Mouse (Mus musculus) neural tube, embryonic 13.5 days (tissue): ENCODE measurements around the gene Spc24. TPM values are rescaled to one million over a fixed set of nuclear protein-coding genes. Genes with fewer than 3 reads are reported as not detected.

Experiments used
- ATAC-seq: fragments of 200-750 bp; cut with Nextera tagmentation; 2 replicates; pipeline ENCODE4 v1.8.0; 2017; ENCODE audit warnings: low read depth, mild to moderate bottlenecking, moderate TSS enrichment, moderate library complexity
- H3K27ac ChIP-seq: fragments of 300-500 bp; sonication (generic); replicated peaks from 2 replicates; pipeline ENCODE4 v1.5.1; 2015; ENCODE audit warnings: moderate library complexity, mild to moderate bottlenecking, inconsistent platforms
- H3K27me3 ChIP-seq: fragments of 300-500 bp; sonication (generic); 2 replicates; pipeline ENCODE4 v1.6.1; 2015; ENCODE audit warnings: mild to moderate bottlenecking, inconsistent platforms
- H3K36me3 ChIP-seq: fragments of 300-500 bp; sonication (generic); 2 replicates; pipeline ENCODE4 v1.6.1; 2015; ENCODE audit warnings: mild to moderate bottlenecking, inconsistent platforms
- H3K4me1 ChIP-seq: fragments of 300-500 bp; sonication (generic); replicated peaks from 2 replicates; pipeline ENCODE4 v1.6.1; 2015; ENCODE audit warnings: inconsistent platforms
- H3K4me2 ChIP-seq: fragments of 300-500 bp; sonication (generic); 2 replicates; pipeline ENCODE4 v1.6.1; 2015; ENCODE audit warnings: inconsistent platforms, mild to moderate bottlenecking, moderate library complexity
- H3K4me3 ChIP-seq: fragments of 300-500 bp; sonication (generic); 2 replicates; pipeline ENCODE4 v1.5.1; 2015; ENCODE audit warnings: mild to moderate bottlenecking, inconsistent platforms
- H3K9ac ChIP-seq: fragments of 300-500 bp; sonication (generic); 2 replicates; pipeline ENCODE4 v1.6.1; 2015; ENCODE audit warnings: moderate library complexity, mild to moderate bottlenecking, inconsistent platforms
- H3K9me3 ChIP-seq: fragments of 300-500 bp; sonication (generic); 2 replicates; pipeline ENCODE4 v1.6.1; 2016; ENCODE audit warnings: inconsistent platforms
- WGBS: fragments of 180-500 bp; shearing (Covaris S2); methylation state at CpG from one replicate; pipeline ENCODE4 v1.1.7; 2015; 5-methylcytosine and 5-hydroxymethylcytosine counted together
- polyA plus RNA-seq: library from polyadenylated mRNA; unstranded; fragments of >200 nt; fragmentation: Nextera tagmentation; extraction: Ambion mirVana; gene quantifications from 2 replicates; pipeline ENCODE4 v1.2.1, GENCODE M21; 2015

The Spc24 gene
- polyA plus RNA-seq, 1 experiment from 2014 or later: 17.5 TPM

DNA sequence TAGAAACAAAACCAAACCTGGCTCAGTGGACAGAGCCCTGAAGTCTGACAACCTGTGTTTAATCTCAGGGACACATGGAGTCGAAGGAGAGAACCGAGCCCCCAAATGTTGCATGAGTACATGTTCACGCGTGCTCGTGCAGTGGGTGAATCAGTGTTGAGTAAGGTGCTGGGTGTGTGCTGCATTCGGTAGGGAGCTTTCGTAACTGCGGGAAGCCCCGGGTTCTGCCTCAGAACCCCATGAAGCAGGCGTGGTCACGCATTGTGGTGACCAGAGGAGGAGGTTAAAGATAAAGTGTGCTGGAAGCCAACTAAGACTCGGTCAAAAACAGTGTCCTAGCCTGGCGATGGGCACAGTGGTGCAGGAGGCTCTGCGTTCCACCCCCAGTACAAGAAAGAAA is 19.7 kb downstream of the Spc24 start:
- no peaks in the 10 kb centered on the region for H3K4me1 ChIP-seq
- no peak overlapping the region for H3K27ac ChIP-seq
- H3K9ac ChIP-seq: no peak overlapping the region
- H3K36me3 ChIP-seq: peaks cover 89% of the 10 kb centered on the region
- no peaks in the 10 kb centered on the region for H3K9me3 ChIP-seq
- no peak overlapping the region for H3K4me3 ChIP-seq
- no peaks in the 10 kb centered on the region for H3K27me3 ChIP-seq
- no peak for ATAC-seq
- H3K4me2 ChIP-seq: no peak overlapping the region
- 95% methylated on average over 14 of the region's 14 CpGs for WGBS

DNA sequence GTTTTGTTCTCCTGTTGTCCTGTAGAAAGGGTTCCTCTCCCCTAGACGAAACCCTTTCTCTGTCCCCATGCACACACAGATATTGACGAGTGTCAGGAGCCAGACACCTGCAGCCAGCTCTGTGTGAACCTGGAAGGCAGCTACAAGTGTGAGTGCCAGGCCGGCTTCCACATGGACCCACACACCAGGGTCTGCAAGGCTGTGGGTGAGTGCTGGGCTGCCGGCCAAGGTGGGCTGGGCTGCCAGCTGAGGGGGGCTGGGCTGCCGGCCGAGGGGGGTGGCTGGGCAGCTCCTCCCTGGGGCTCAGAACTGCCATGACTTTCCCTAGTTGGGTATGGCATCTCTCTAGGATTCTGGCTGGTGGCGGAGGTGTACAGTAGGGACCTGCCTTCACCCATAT is 21.3 kb downstream of the Spc24 start:
- no peaks in the 10 kb centered on the region for H3K9me3 ChIP-seq
- WGBS: 90% methylated on average over 7 of the region's 7 CpGs
- H3K4me2 ChIP-seq: no peak overlapping the region
- H3K36me3 ChIP-seq: peaks cover 89% of the 10 kb centered on the region
- H3K27me3 ChIP-seq: no peaks in the 10 kb centered on the region
- no peaks in the 10 kb centered on the region for H3K4me1 ChIP-seq
- no peak overlapping the region for H3K4me3 ChIP-seq
- no peak overlapping the region for H3K9ac ChIP-seq
- no peak; the same call in 1 of the 2 replicates for ATAC-seq
- H3K27ac ChIP-seq: no peak overlapping the region

DNA sequence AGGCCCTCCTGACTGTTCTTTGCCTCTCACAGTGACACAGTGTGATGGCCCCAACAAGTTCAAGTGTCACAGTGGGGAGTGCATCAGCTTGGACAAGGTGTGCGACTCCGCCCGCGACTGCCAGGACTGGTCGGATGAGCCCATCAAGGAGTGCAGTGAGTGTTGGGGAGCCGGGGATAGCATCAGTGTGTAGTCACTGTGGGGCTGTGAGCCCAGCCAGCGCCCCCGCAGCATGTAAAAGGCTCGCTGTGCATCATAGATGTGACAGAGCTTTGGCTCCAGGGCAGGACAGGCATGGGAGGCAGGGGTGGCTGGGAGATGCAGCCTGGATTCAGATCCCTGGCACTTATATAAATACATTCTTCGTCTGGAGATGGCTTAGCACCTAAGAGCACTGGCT is 22.9 kb downstream of the Spc24 start:
- Histone ChIP-seq H3K4me3 (no peak overlapping the region), H3K27ac (no peak overlapping the region), H3K4me2 (no peak overlapping the region), H3K9me3 (no peaks in the 10 kb centered on the region), H3K9ac (no peak overlapping the region), H3K27me3 (no peaks in the 10 kb centered on the region), H3K4me1 (no peaks in the 10 kb centered on the region), H3K36me3 (peaks cover 92% of the 10 kb centered on the region)
- WGBS: 94% methylated on average over 10 of the region's 10 CpGs
- no peak for ATAC-seq

DNA sequence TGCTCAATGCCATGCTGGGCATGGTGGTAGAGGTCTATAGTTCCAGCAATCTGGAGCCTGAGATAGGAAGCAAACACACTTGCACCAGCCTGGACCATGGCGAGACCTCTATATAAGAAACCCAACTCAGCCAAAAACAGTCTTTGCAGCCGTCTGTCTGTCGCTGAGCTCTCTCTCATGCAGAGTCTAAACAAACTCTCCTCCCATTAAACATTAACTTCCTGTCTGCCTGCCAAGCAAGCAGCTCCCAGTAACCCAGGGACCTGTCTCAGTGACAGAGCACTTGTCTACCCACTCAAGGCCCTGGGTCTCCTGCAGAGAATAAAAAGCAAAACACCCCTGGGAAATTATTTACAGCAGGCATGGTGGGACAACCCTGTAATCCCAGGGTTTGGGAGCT is 23.5 kb downstream of the Spc24 start:
- H3K9ac ChIP-seq: no peak overlapping the region
- no peak overlapping the region for H3K4me2 ChIP-seq
- no peaks in the 10 kb centered on the region for H3K27me3 ChIP-seq
- WGBS: 78% methylated on average over 3 of the region's 3 CpGs
- no peak for ATAC-seq
- no peak overlapping the region for H3K4me3 ChIP-seq
- H3K36me3 ChIP-seq: peaks cover 92% of the 10 kb centered on the region
- H3K9me3 ChIP-seq: no peaks in the 10 kb centered on the region
- H3K27ac ChIP-seq: no peak overlapping the region
- H3K4me1 ChIP-seq: no peaks in the 10 kb centered on the region

DNA sequence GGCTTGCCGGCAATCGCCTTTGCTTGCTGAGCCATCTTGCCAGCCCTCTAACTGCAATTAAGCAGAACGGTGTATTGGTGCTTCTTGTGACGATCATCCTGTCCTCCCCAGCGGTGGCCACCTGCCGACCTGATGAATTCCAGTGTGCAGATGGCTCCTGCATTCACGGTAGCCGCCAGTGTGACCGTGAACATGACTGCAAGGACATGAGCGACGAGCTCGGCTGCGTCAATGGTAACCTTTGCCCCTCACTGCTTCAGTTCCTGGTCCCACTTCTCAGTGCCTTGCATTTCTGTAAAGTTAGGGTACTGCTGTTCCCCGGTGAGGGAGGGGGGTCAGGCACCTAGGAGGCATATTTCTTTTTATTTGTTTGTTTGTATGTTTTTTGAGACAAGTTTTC is 25.0 kb downstream of the Spc24 start:
- H3K4me3 ChIP-seq: no peak overlapping the region
- H3K36me3 ChIP-seq: peaks cover 94% of the 10 kb centered on the region
- no peak overlapping the region for H3K9ac ChIP-seq
- WGBS: 90% methylated on average over 14 of the region's 14 CpGs
- no peaks in the 10 kb centered on the region for H3K4me1 ChIP-seq
- no peak overlapping the region for H3K4me2 ChIP-seq
- H3K9me3 ChIP-seq: no peaks in the 10 kb centered on the region
- H3K27me3 ChIP-seq: no peaks in the 10 kb centered on the region
- no peak for ATAC-seq
- H3K27ac ChIP-seq: no peak overlapping the region

DNA sequence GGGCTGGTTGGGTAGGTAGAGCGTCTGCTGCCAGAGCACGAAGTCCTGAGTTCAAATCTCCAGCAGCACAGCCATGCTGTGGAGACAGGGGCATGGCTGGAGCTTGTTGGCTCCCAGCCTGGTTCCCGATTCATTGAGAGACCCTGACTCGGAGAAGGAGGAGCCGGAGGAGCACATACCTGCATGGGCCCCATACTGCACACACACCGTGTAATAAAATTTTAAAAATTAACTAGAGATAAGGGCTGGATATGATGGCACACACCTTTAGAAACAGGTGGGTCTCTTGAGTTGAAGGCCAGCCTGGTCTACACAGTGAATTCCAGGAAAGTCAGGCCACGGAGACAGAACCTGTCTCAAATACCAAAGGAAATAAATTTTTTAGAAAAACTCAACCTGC is 26.1 kb downstream of the Spc24 start:
- no peaks in the 10 kb centered on the region for H3K9me3 ChIP-seq
- no peaks in the 10 kb centered on the region for H3K27me3 ChIP-seq
- no peak overlapping the region for H3K4me3 ChIP-seq
- H3K9ac ChIP-seq: no peak overlapping the region
- peaks cover 83% of the 10 kb centered on the region for H3K36me3 ChIP-seq
- WGBS: 97% methylated on average over 7 of the region's 7 CpGs
- no peak overlapping the region for H3K4me2 ChIP-seq
- no peak for ATAC-seq
- H3K27ac ChIP-seq: no peak overlapping the region
- H3K4me1 ChIP-seq: 0 out of 2 replicates have a peak, but pooled peaks cover 4% of the 10 kb centered on the region

DNA sequence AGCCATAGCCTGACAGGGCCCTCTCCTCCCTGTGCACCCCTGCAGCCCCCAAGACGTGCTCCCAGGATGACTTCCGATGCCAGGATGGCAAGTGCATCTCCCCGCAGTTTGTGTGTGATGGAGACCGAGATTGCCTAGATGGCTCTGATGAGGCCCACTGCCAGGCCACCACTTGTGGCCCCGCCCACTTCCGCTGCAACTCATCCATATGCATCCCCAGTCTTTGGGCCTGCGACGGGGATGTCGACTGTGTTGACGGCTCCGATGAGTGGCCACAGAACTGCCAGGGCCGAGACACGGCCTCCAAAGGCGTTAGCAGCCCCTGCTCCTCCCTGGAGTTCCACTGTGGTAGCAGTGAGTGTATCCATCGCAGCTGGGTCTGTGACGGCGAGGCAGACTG is 26.7 kb downstream of the Spc24 start:
- Histone ChIP-seq H3K27ac (no peak overlapping the region), H3K4me1 (0 out of 2 replicates have a peak, but pooled peaks cover 4% of the 10 kb centered on the region), H3K9me3 (no peaks in the 10 kb centered on the region), H3K36me3 (peaks cover 78% of the 10 kb centered on the region), H3K27me3 (no peaks in the 10 kb centered on the region), H3K4me2 (no peak overlapping the region), H3K4me3 (no peak overlapping the region), H3K9ac (no peak overlapping the region)
- 84% methylated on average over 17 of the region's 17 CpGs for WGBS
- no peak for ATAC-seq

DNA sequence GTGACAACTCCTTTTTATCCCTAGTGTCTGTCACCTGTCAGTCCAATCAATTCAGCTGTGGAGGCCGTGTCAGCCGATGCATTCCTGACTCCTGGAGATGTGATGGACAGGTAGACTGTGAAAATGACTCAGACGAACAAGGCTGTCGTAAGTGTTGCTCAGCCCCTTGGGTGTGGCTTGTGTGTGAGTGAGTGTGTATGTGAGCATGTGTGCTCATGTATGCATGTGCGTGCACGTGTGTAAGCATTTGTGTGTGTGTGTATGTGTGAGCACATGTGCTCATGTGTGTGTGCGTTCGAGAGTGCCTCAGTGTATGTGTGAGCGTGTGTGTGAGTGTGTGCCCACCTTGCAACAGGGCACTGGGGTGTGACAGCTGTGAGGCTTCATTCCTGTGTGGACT is 27.8 kb downstream of the Spc24 start:
- H3K4me1 ChIP-seq: 0 out of 2 replicates have a peak, but pooled peaks cover 4% of the 10 kb centered on the region
- H3K4me2 ChIP-seq: no peak overlapping the region
- H3K27me3 ChIP-seq: no peaks in the 10 kb centered on the region
- peaks cover 66% of the 10 kb centered on the region for H3K36me3 ChIP-seq
- H3K4me3 ChIP-seq: no peak overlapping the region
- no peak overlapping the region for H3K9ac ChIP-seq
- 96% methylated on average over 9 of the region's 9 CpGs for WGBS
- H3K27ac ChIP-seq: no peak overlapping the region
- ATAC-seq: no peak
- H3K9me3 ChIP-seq: no peaks in the 10 kb centered on the region

DNA sequence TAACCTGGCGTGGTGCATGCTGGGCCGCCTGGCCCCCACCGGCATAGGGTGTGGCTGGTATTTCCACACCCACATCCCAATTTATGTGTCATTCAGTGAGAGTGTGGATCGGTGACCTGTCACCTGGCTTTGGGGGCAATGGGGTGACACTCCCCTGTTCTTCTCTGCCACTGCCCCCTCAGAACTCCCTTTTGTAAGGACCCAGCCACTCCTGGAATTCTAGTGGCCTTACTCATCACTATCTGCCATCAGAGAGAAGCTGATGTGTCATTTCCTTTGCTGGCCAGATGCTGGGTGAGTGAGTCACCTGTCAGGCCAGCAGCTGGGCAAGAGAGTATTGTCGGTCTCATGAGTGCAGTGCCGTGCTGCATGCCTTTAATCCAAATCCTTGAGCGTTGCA is 30.8 kb downstream of the Spc24 start:
- H3K4me2 ChIP-seq: no peak overlapping the region
- H3K27me3 ChIP-seq: no peaks in the 10 kb centered on the region
- H3K9ac ChIP-seq: no peak overlapping the region
- 0 out of 2 replicates have a peak overlapping the region, but pooled peaks have one; percentile 3 for H3K27ac ChIP-seq
- no peak for ATAC-seq
- H3K36me3 ChIP-seq: peaks cover 36% of the 10 kb centered on the region
- H3K9me3 ChIP-seq: no peaks in the 10 kb centered on the region
- H3K4me1 ChIP-seq: peaks cover 30% of the 10 kb centered on the region
- H3K4me3 ChIP-seq: no peak overlapping the region
- 91% methylated on average over 7 of the region's 7 CpGs for WGBS

DNA sequence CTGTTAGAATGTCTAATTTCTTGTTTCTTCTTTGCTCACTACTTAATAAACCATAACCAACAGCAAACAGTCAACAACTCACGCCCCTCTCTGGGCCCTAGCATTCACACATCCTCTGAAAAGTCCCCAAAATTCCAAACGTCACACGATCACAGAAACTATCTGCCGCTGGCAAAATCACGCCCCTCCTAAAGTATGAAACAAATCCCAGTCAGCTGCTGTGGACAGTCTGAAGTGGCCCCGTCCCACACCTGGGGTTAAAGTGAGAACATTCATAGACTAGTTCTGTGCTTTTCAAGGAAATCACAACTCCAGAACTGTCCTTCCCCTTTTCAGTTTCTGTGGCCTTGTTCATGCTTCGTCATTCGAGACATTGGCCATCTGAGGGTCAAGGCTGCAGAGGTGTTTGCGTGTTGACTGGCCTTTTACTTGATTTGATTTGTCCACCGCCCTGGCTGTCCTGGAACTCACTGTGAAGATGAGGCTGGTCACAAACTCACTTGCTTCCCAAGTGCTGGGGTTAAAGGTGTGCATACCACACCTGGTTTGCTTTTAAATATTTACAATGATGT is 31.8 kb downstream of the Spc24 start:
- WGBS: 92% methylated on average over 10 of the region's 10 CpGs
- H3K27ac ChIP-seq: no peak overlapping the region
- H3K4me1 ChIP-seq: peaks cover 30% of the 10 kb centered on the region
- H3K4me2 ChIP-seq: no peak overlapping the region
- peaks cover 27% of the 10 kb centered on the region for H3K36me3 ChIP-seq
- H3K27me3 ChIP-seq: no peaks in the 10 kb centered on the region
- H3K9ac ChIP-seq: no peak overlapping the region
- H3K9me3 ChIP-seq: no peaks in the 10 kb centered on the region
- no peak overlapping the region for H3K4me3 ChIP-seq
- ATAC-seq: no peak

DNA sequence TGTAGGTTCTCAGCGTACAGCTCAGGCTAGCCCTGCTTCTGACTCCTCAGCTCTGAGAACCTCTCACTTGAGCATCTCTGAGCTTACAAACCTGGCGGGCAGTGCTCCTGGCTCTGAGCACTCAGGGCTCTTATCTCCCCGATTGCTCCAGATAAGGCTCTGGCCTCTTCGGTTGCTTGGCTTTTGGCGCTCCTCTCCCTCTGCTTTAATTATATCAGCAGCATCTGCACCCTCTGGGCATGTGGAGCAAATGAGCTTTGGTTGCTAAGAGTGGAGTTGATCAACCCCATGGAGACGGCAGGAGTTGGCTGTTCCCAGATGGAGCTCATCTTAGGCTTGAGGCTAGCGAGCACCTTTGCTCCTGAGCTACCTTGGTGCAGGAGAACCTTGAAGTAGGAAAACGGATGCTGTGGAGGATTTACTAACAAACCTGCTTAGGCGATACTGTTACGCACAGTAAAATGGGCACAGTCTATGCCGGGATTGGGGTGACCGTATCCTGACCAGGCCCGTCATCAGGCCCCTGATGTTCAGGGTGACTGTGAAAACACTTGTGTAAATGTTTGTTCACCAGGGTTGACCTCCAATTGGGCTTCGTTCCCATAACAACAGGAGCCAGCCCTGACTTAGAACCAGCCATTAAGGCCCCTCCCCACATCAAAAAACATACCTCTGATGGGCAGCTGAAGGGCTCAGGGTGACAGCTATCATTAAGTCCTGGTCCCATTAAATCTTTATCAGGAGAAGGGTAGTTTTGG is 33.7 kb downstream of the Spc24 start:
- H3K4me1 ChIP-seq: peaks cover 39% of the 10 kb centered on the region
- WGBS: 76% methylated on average over 14 of the region's 14 CpGs
- H3K4me2 ChIP-seq: peak overlapping the region; percentile 82
- no peak overlapping the region for H3K4me3 ChIP-seq
- peaks cover 9% of the 10 kb centered on the region; the same call in 1 of the 2 replicates for H3K36me3 ChIP-seq
- no peaks in the 10 kb centered on the region for H3K27me3 ChIP-seq
- peak overlapping the region; percentile 43 for H3K27ac ChIP-seq
- no peak for ATAC-seq
- no peak overlapping the region; the same call in 1 of the 2 replicates for H3K9ac ChIP-seq
- H3K9me3 ChIP-seq: no peaks in the 10 kb centered on the region

DNA sequence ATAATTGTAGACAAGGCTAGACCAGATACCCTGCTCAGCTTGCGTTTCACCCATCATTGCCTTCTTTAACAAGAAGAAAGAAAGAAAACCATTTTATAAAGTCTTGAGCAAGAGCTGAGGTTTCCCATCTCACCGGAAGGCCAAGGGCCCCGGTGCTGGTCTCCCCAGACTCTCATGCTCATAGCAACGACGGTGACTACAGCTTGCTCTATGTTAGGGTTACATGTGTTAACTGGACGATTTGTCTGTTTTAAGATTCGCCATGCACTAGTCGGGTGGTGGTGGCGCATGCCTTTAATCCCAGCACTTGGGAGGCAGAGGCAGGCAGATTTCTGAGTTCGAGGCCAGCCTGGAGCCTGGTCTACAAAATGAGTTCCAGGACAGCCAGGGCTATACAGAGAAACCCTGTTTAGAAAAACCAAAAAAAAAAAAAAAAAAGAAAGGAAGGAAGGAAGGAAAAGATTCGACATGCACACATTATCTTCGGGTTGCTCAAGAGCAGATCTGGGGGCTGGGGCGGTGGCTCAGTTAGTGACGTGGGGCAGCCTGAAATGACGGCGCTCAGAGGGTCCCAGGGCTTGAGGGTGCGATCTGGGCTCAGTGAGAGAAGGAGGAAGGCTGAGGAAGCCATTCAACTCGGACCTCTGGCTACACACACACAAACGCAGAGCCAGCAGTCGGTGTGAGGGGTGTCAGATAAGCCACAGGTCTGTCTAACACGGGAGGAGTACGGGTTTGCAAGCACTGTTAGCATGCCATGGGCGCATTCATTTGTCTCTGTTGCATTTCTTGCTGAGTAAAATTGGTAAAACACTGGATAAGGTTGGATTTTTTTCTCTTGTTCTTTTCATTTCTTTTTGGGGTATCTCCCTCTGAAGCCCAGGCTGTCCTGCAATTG is 34.6 kb downstream of the Spc24 start:
- peak overlapping the region; percentile 82 for H3K4me2 ChIP-seq
- no peak for ATAC-seq
- 85% methylated on average over 23 of the region's 23 CpGs for WGBS
- peak overlapping the region; percentile 35 for H3K9ac ChIP-seq
- H3K9me3 ChIP-seq: no peaks in the 10 kb centered on the region
- peak overlapping the region; percentile 57 for H3K4me3 ChIP-seq
- H3K36me3 ChIP-seq: peaks cover 2% of the 10 kb centered on the region; the same call in 1 of the 2 replicates
- H3K4me1 ChIP-seq: peaks cover 39% of the 10 kb centered on the region
- peak overlapping the region; percentile 89 for H3K27ac ChIP-seq
- no peaks in the 10 kb centered on the region for H3K27me3 ChIP-seq
